ENCODE assay signal across 8 mouse cellular contexts in the genomic region with DNA sequence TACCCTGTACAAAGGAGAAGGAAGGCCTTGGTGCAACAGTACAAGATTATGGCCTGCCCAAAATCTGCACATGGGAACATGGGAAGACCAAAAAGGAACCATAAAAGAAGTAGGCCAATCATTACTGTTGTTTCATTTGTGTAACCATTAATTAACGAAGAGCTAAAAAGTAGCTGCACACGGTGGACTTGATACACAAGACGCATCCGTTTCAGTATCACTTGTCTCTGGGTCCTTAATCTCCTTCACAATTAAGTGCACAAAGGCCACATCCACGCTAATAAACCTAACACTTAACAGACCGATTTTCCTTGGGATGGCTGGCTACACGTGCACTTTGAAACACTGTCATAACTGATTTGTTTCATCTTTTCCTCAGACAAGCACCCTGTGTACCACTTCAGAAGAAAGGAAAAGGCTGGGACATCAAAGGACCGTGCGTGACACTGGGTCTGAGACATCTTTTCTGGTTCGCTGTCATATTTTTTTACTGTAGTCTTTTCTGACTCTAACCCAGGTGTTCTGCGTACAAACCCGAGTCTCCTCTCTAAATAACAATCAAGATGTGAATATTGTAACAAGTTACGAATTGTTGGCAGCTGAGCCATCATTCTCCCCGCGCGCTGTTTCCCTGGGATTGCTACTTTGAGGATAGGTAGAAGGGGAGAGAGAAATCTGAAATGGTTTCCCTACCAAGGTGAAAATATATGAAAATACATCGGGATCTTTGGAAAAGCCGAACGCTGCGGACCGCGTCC. TPM values are rescaled to one million over a fixed set of nuclear protein-coding genes. Genes with fewer than 3 reads are reported as not detected.
DNase-seq lines count a peak whose midpoint lies in the region; ATAC-seq and TF ChIP-seq lines count a peak whose summit lies in the region.

No protein-coding gene starts in this region.

- 3% methylated on average over 22 of the region's 22 CpGs for WGBS in kidney, adult 2 months
- 3% methylated on average over 22 of the region's 22 CpGs for WGBS in forebrain, embryonic 14.5 days
- WGBS in liver, embryonic 16.5 days (ENCODE audit: insufficient replicate concordance): 13% methylated on average over 22 of the region's 22 CpGs

- no peaks in the 10 kb centered on the region for H3K27me3 ChIP-seq in kidney, adult 2 months (replicated peaks; ENCODE audit: control insufficient read depth, insufficient read depth, low read length)
- peaks cover 15% of the 10 kb centered on the region for H3K27me3 ChIP-seq in G1E (ENCODE audit: insufficient read depth, low read length)
- no peaks in the 10 kb centered on the region for H3K27me3 ChIP-seq in forebrain, embryonic 14.5 days (replicated peaks; ENCODE audit: control insufficient read depth, insufficient read depth, low read length)
- H3K27me3 ChIP-seq in liver, embryonic 16.5 days (ENCODE audit: control insufficient read depth, insufficient read depth, low read depth, low read length): peaks cover 8% of the 10 kb centered on the region; the same call in 1 of the 2 replicates

- no peak for TF ChIP-seq POLR2A in kidney, adult 2 months (IDR thresholded peaks at IDR 0.05; ENCODE audit: low read depth, low read length)

- H3K4me3 ChIP-seq in kidney, adult 2 months (ENCODE audit: insufficient read depth, low read depth, low read length): peak overlapping the region; percentile 95
- peak overlapping the region; percentile 99 for H3K4me3 ChIP-seq in G1E (ENCODE audit: low read depth, low read length)
- H3K4me3 ChIP-seq in forebrain, embryonic 14.5 days (ENCODE audit: low read depth, low read length): peak overlapping the region; percentile 99
- peak overlapping the region; percentile 99 for H3K4me3 ChIP-seq in liver, embryonic 16.5 days (ENCODE audit: low read depth, low read length)

- H3K4me2 ChIP-seq in forebrain, embryonic 14.5 days (ENCODE audit: low read length): peak overlapping the region; percentile 75
- peak overlapping the region; percentile 86 for H3K4me2 ChIP-seq in liver, embryonic 16.5 days (ENCODE audit: low read depth, low read length)

- H3K4me1 ChIP-seq in kidney, adult 2 months (ENCODE audit: control insufficient read depth, insufficient read depth, low read length): peaks cover 19% of the 10 kb centered on the region
- peaks cover 33% of the 10 kb centered on the region for H3K4me1 ChIP-seq in G1E (ENCODE audit: insufficient read depth, low read depth, low read length)
- peaks cover 22% of the 10 kb centered on the region for H3K4me1 ChIP-seq in forebrain, embryonic 14.5 days (ENCODE audit: control insufficient read depth, insufficient read depth, low read length)
- peaks cover 20% of the 10 kb centered on the region for H3K4me1 ChIP-seq in liver, embryonic 16.5 days (ENCODE audit: control insufficient read depth, low read depth, low read length)

- no peaks in the 10 kb centered on the region for H3K36me3 ChIP-seq in kidney, adult 2 months (ENCODE audit: control insufficient read depth, insufficient read depth, low read length)
- H3K36me3 ChIP-seq in G1E (replicated peaks): peaks cover 23% of the 10 kb centered on the region
- H3K36me3 ChIP-seq in forebrain, embryonic 14.5 days (ENCODE audit: control insufficient read depth, insufficient read depth, low read length): no peaks in the 10 kb centered on the region
- H3K36me3 ChIP-seq in liver, embryonic 16.5 days (ENCODE audit: control insufficient read depth, insufficient read depth): no peaks in the 10 kb centered on the region

- peak overlapping the region; percentile 95 for H3K9ac ChIP-seq in forebrain, embryonic 14.5 days (ENCODE audit: low read length)
- peak overlapping the region; percentile 96 for H3K9ac ChIP-seq in liver, embryonic 16.5 days (ENCODE audit: low read depth, low read length)

- ATAC-seq in G1E (ENCODE audit: extremely low read depth, insufficient number of reproducible peaks, low FRiP score, poor library complexity, severe bottlenecking): no peak
- ATAC-seq in forebrain, embryonic 14.5 days: no peak
- no peak for ATAC-seq in liver, embryonic 16.5 days (ENCODE audit: low read depth)

- peaks cover 2% of the 10 kb centered on the region; the same call in 1 of the 2 replicates for H3K9me3 ChIP-seq in G1E (replicated peaks)
- H3K9me3 ChIP-seq in forebrain, embryonic 14.5 days (replicated peaks; ENCODE audit: control insufficient read depth, low read length): no peaks in the 10 kb centered on the region
- H3K9me3 ChIP-seq in liver, embryonic 16.5 days (replicated peaks; ENCODE audit: control insufficient read depth, low read length): no peaks in the 10 kb centered on the region

- TF ChIP-seq CTCF in kidney, adult 2 months (conservative IDR thresholded peaks at IDR 0.05; ENCODE audit: insufficient read depth, insufficient read length, low read depth, low read length): no peak
- TF ChIP-seq CTCF in G1E (IDR thresholded peaks at IDR 0.05; ENCODE audit: low read depth, low read length): no peak

- peak overlapping the region; percentile 85; the same call in 1 of the 2 replicates for H3K27ac ChIP-seq in kidney, adult 2 months (ENCODE audit: insufficient read depth, low read depth, low read length)
- H3K27ac ChIP-seq in forebrain, embryonic 14.5 days (ENCODE audit: low read depth, low read length): peak overlapping the region; percentile 78; the same call in 1 of the 2 replicates
- peak overlapping the region; percentile 87 for H3K27ac ChIP-seq in liver, embryonic 16.5 days (ENCODE audit: low read length)

- no peak for DNase-seq in kidney, adult 2 months
- DNase-seq in kidney, adult 9 months: no peak
- no peak for DNase-seq in G1E (ENCODE audit: low spot score)
- peak; percentile 43 for DNase-seq in forebrain, embryonic 14.5 days (ENCODE audit: low spot score)
- DNase-seq in thymus, postnatal 10 days (ENCODE audit: low spot score in 2 of 2): peak; percentile 19 to 20
- no peak for DNase-seq in kidney, postnatal 4 days
- DNase-seq in urinary bladder, postnatal 14 days (ENCODE audit: low spot score): no peak

RNA-seq across cellular contexts. Expression of gene Ccdc186, which starts 0.8 kb away (rescaled TPM):
- polyA plus RNA-seq in kidney, adult 2 months (2012; rRNA removed): 3.9 and 4.7 TPM in 2 replicates
- total RNA-seq in G1E (2014; fragmentation: Nextera tagmentation) (86.8 and 118 TPM in 2 replicates), G1E (2017) (275 and 319 TPM in 2 replicates)
- 2.7 and 3.0 TPM in 2 replicates for polyA plus RNA-seq in G1E (2012)
- polyA plus RNA-seq in forebrain, embryonic 14.5 days (2014; fragmentation: Nextera tagmentation; extraction: Ambion mirVana): 21.2 and 28.9 TPM in 2 replicates
- polyA plus RNA-seq in liver, embryonic 16.5 days (2015; fragmentation: Nextera tagmentation; extraction: Ambion mirVana): 5.2 and 5.6 TPM in 2 replicates

RNA-seq across cellular contexts. Expression of gene Tdrd1, which starts 4.8 kb away (rescaled TPM):
- polyA plus RNA-seq in kidney, adult 2 months (2012; rRNA removed): 0.02 and 0.03 TPM in 2 replicates
- total RNA-seq in G1E (2014; fragmentation: Nextera tagmentation) (not detected in 2 replicates), G1E (2017) (under 0.01 and 0.05 TPM in 2 replicates)
- polyA plus RNA-seq in G1E (2012): not detected in 2 replicates
- 0.39 and 0.70 TPM in 2 replicates for polyA plus RNA-seq in forebrain, embryonic 14.5 days (2014; fragmentation: Nextera tagmentation; extraction: Ambion mirVana)
- 0.02 TPM in 2 replicates for polyA plus RNA-seq in liver, embryonic 16.5 days (2015; fragmentation: Nextera tagmentation; extraction: Ambion mirVana)

RNA-seq across cellular contexts. Expression of gene Vwa2, which starts 52.8 kb away (rescaled TPM):
- polyA plus RNA-seq in kidney, adult 2 months (2012; rRNA removed): 11.2 and 16.1 TPM in 2 replicates
- not detected in 2 replicates for total RNA-seq in G1E (2014; fragmentation: Nextera tagmentation)
- not detected in 2 replicates for total RNA-seq in G1E (2017)
- polyA plus RNA-seq in G1E (2012): not detected in 2 replicates
- polyA plus RNA-seq in forebrain, embryonic 14.5 days (2014; fragmentation: Nextera tagmentation; extraction: Ambion mirVana): 0.22 and 0.28 TPM in 2 replicates
- 0.02 TPM in 2 replicates for polyA plus RNA-seq in liver, embryonic 16.5 days (2015; fragmentation: Nextera tagmentation; extraction: Ambion mirVana)

Comparison
In these comparisons a context has a peak if more than half of its experiments do, and no peak if none do; other contexts are left out.
1. DNase-seq: peak in forebrain, embryonic 14.5 days (single experiment) and thymus, postnatal 10 days (2 of 2); none in kidney, adult 2 months (single experiment), kidney, adult 9 months (single experiment), G1E (single experiment), kidney, postnatal 4 days (0 of 2) and urinary bladder, postnatal 14 days (single experiment).
2. Peak in every context shown above with its lines, with median percentiles within 50 percentile points of each other: H3K27ac ChIP-seq and H3K4me3 ChIP-seq.